Mouse (Mus musculus) brain, embryonic 18.5 days (tissue): ENCODE measurements around the gene Gsg1l2.

Experiments used
- DNase-seq: peaks from one replicate; pipeline ENCODE4 v3.0.0-alpha.2; 2012; ENCODE audit warnings: low read depth, low spot score

The Gsg1l2 gene

DNA sequence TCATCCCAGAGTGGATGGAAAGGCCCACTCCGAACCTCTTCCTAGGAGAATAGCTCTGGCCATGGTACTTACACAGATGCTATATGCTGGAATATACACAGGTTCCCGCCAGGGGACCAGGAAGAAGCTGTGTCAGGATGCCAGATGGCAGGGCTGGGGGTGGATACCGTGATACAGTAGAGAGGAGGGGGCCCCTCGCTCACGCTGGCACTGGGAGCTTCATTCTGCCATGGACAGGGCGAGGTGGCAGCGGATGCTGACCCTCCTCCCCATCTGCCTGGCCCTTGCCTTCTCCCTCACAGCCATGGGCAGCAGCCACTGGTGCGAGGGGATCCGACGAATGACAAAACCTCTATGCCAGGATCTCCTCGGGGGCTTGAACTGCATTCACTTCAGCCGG, at the start of gene Gsg1l2:
TSS of gene Gsg1l2 (plus strand) at position 230 of the 400 bp plus-strand sequence.
- no peak for DNase-seq

- no peak for DNase-seq
These were observed 47.3 kb upstream of the Gsg1l2 start for GRCm38 (mm10) chr11:67727095-67727494.

- DNase-seq = no peak
These were observed 45.7 kb upstream of the Gsg1l2 start for GRCm38 (mm10) chr11:67728726-67729125.

- DNase-seq = no peak
These were observed 43.4 kb upstream of the Gsg1l2 start for GRCm38 (mm10) chr11:67731056-67731455.

DNA sequence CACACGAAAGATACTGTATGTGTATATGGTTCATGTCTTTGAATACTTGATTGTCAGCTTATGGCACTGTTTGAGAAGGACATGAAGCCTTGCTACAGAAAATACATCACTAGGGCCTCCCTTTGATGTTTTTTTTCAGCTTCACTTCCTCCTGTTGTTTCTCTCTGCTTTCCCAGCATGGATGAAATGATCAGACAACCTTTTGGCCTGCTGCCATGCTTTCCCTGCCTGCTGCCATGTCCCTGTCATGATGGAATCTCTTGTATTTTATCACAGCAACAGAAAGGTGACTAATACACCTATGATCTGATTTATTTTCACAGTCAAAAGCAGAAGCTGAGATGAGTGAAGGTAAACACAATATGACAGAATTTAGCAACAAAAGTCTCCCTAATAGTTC, 40.7 kb upstream of the Gsg1l2 start:
- DNase-seq = no peak

- no peak for DNase-seq
These were observed 39.8 kb upstream of the Gsg1l2 start for GRCm38 (mm10) chr11:67734597-67734996.

DNA sequence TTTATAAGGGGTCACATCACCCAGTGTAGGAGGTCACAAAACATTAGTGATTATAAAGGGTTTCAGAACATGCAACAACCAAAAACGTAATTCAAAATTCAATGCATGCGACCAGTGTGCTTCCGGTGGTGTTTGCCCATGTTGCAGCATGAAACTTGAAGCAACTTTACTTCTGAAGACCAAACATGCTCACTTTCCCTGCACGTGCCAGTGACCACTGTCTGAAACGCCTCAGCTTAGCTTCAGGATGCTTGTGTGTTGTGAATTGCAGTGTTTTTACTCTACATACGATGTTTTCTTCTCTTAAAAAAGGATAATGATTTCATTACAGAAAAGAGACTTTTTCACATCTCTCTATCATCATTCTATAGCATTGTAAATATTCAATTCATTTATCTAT, 36.1 kb upstream of the Gsg1l2 start:
- no peak for DNase-seq

GRCm38 (mm10) chr11:67738846-67739490, 35.4 kb upstream of the Gsg1l2 start:
- DNase-seq = no peak

- no peak for DNase-seq
These were observed 32.8 kb upstream of the Gsg1l2 start for GRCm38 (mm10) chr11:67741569-67741968.

DNA sequence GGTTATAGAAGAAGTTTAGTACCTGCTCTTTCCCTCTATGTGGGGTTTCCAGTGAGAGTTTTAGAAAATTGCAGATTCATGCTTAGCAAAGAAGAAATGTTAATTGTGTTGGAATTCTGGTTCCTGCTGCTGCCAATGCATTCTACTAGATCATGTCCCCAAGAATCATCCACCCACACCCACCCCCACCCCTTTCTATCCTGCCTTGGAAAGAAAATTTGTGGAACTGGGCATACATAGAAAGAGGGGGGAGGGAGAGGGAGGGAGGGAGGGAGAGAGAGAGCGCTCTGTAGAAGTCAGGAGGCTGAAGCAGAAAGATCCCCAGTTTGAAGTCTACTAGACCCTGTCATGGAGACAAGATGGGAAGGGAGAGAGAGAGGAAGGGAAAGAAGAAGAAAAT, 18.1 kb upstream of the Gsg1l2 start:
- no peak for DNase-seq

- DNase-seq = no peak
These were observed 16.8 kb upstream of the Gsg1l2 start for GRCm38 (mm10) chr11:67757373-67758167.

DNA sequence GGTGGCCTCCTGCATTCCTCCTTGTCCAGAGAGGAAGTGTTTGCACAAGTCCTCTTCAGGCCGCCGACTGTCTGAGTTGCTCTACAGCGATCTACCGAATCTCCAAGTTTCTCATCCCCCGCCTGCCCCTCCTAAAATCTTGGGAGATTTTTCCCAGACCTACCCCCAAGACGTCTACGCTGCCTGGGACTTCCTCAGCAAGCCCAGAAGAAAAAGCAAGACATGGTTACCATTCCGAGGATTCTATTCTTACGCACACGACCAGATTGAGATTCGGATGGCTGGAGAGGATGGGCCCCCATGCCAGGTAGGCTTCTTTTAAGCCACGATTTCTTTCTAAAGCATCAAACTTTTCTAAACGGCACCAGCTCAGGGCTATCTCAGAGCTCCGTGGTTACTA, 3.4 kb upstream of the Gsg1l2 start, which contains the start of gene Glp2r:
TSS of gene Glp2r (minus strand) at position 101 of the 400 bp plus-strand sequence.
- no peak for DNase-seq

- no peak for DNase-seq
These were observed 2.7 kb upstream of the Gsg1l2 start for GRCm38 (mm10) chr11:67771691-67772090.

- DNase-seq = peak; percentile 55
These were observed 1.8 kb upstream of the Gsg1l2 start for GRCm38 (mm10) chr11:67772577-67772976.

DNA sequence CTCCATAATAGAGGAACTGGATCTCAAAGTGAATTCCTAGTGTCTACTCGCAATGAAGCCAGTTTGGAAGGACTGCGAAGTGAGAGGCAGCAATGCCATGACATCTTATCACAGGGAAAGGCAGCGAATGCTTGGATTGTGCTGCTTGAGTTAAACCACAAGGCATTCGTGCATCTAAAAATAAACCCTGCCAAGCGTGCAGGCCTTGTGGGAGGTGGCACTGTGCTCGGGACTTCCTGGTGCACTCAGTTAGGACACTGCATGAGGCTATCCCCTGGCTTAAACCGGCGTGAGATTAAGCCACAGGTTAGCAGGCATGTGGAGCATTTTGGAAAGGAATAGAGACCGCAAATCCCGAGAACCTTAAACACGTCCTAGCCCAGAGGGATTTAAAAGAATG, 15.8 kb downstream of the Gsg1l2 start:
- DNase-seq = no peak

- DNase-seq = no peak
These were observed 23.5 kb downstream of the Gsg1l2 start, which contains the start of gene Dhrs7c for GRCm38 (mm10) chr11:67797931-67798330. Dhrs7c (plus strand) TSS chr11:67798187.

DNA sequence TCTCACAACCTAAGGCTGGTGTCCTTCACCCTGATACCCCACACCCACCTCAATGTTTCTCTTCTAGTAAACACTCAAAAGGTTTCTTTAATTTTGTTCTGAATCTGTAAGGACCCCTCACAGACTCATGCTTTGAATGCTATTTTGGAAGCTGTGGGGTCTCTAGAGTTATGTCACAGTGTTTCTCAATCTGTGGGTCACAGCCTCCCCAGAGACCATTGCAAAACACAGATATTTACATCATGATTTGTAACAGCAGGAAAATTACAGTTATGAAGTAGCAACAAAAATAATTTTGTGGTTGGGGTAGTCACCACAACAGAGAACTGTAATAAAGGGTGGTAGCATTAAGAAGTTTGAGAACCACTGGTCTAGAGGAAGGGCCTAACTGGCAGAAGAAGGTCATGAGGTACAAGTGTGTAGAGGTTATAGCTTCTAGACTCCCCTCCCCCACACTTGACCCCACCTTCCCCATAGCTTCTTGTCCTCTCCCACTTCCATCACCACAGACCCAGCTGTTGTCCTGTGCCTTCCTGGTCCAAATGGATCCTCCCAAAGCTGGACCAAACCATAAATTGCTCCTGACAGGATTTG, 25.8 kb downstream of the Gsg1l2 start:
- DNase-seq = no peak

DNA sequence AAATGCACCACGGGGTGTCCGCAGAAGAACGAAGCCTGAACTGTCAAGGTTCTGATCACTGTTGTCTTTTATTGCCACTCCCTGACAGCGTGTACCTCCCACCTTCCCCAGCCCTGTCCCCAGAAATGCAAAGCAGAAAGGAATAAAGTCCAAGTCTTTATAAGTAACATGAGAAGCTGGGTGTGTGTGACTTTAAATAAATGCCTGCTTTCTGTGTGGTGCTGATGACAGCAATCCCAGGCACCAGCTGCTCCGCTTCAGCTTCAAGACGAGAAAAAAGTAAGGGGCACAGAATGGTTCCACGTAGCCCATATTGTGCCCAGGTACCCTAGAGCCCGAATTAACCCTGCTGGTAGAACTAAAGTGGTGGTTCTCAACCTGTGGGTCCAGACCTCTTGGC, 26.8 kb downstream of the Gsg1l2 start:
- DNase-seq = no peak

GRCm38 (mm10) chr11:67805538-67805937, 31.1 kb downstream of the Gsg1l2 start:
- no peak for DNase-seq

GRCm38 (mm10) chr11:67806832-67807597, 32.6 kb downstream of the Gsg1l2 start:
- DNase-seq = no peak

GRCm38 (mm10) chr11:67808051-67808450, 33.6 kb downstream of the Gsg1l2 start:
- DNase-seq = no peak

GRCm38 (mm10) chr11:67811535-67811934, 37.1 kb downstream of the Gsg1l2 start:
- DNase-seq = no peak
